Mouse (Mus musculus) cerebellum, adult 11-12 months (tissue): Measurements from ENCODE around the gene Lce1a2.

Experiments used
- DNase-seq: peaks from one replicate; pipeline ENCODE4 v3.0.0; 2022

Lce1a2 gene

DNA sequence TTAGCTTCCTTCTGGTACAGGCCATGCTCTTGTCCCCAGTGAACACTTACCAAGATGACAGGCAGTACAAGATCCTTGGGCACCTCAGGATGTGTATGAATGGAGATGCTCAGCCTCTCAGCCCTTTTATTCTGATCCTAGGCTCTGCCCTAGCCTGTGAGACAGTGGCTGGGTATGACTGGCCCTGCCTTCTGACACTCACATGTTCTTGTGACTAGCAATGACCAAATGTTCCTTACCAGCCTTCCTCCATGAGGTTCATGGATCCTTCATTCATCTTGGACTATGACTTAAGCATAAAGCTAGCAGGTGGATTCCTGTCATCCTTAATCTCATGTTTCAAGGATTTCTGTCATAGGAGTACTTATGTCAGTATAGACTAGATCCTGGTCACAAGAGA lies at the start of gene Lce1a2:
Lce1a2 (minus strand) TSS at position 101 of the 400 bp plus-strand sequence.
- DNase-seq: no peak

DNA sequence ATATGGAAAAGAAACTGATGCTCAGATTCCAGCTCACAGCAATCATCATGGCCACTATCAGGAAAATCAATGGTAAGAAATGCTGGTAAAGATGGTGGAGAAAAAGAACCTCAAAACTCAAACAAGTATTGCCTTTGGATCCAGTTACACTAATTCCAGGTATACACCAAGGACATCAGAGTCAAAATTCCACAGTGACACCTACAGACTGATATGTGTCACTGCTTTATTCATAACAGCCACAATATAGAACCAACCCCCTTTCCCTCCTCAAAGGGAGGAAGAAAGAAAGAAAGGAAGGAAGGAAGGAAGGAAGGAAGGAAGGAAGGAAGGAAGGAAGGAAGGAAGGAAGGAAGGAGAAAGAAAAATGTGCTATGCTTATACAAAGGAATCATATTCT lies 45.0 kb upstream of the Lce1a2 start:
- DNase-seq: no peak

DNA sequence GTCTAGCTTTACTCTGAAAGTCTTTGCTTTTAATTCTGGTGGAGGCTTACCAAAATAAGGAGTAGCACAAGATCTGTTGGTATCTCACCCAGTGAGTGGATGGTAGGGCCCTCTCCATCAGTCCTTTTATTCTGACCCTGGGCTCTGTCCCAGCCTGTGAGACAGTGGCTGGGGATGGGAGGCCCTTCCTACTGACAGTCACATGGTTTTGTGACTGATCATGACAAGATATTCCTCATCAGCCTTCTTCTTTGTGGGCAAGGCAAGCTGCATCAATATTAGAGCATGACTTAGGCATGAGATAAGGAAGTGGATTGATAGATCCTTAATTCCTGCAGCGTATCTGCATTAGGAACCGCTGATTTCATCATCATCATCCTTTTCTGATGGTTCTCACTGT lies 38.9 kb upstream of the Lce1a2 start, which contains the start of gene Lce1e:
Lce1e (minus strand) TSS at position 101 of the 400 bp plus-strand sequence.
- no peak for DNase-seq

DNA sequence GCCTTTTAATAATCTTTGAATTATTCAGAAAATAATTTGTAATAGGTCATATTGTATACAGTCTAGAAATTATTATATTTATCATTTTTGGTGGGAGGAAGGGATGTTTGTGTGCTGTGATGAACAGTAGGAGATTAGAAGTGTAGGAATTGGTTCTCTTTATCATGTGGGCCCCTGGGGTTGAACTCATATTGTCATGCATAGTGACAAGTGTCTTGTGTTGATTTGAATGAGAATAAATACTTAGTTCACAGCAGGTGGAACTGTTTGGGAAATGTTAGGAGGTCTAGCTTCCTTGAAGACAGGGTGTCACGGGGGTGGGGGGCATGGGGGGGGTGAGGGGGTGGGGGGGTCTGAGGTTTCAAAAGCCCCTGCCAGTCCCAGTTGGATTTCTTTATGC lies 24.5 kb upstream of the Lce1a2 start:
- no peak for DNase-seq

DNA sequence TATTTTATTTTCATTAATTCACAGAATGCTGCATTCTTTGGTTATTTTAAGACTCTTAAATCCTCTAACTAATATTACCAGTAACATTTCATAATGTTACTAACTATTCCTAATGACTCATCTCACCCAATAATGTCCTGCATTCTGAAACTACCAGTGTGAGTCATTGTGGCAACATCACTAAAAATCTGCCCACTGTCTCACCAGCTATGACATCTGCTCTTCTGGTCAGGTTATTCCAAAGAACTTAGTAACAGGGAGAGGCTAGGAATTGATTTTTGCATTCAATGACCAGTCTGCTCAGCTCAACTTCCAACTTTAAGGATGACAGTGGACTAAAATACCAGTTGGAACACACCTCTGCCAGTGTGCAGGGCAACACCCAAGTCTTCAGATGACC lies 21.6 kb upstream of the Lce1a2 start:
- DNase-seq: no peak

DNA sequence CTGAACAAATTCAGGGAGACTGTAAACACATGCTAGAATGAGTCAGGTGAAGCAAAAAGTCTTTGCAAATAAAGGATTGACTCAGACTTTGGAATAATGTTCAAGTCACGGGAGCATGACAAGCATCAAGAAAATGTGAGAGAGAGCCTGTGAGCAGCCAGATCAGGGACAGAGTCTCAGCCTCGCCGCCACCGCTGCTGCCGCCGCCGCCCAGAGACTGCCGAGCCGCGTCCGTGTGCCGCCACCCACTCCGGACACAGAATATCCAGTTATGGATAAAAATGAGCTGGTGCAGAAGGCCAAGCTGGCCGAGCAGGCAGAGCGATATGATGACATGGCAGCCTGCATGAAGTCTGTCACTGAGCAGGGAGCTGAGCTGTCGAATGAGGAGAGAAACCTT lies 19.0 kb upstream of the Lce1a2 start:
- peak; percentile 17 for DNase-seq

DNA sequence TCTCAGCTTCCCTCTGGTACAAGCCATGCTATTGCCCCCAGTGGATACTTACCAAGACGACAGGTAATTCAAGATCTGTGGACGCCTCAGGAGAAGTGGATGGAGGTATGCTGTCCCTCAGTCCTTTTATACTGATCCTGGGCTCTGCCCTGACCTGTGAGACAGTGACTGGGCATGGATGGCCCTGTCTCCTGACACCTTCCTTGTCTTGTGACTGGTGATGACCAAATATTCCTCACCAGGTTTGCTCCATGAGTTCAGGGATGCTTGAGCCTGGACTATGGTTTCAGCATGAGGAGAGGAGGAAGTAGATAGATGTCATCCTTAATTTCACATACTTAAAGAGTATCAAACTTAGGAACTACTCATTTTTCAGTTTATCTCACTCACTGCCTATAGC lies 17.0 kb upstream of the Lce1a2 start, which contains the start of gene Lce1d:
Lce1d (minus strand) TSS at position 101 of the 400 bp plus-strand sequence.
- DNase-seq: no peak

DNA sequence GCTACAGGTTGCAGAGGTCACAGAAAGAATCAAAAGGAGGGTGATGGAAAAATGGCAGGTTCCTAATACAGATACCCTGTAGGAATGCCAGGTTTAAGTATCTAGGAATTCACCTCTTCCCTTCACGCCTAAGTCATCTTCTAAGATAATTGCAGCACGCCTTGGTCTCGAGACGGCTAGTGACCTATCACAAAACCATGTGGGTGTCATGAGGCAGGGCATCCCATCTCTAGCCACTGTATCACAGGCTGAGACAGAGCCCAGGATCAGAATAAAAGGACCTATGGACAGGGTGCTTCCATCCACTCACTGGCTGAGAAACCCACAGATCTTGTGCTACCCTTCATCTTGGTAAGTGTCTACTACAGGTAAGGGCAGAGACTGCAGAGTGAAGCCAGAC lies 8.8 kb upstream of the Lce1a2 start, which contains the start of gene Lce1c:
Lce1c (plus strand) TSS at position 301 of the 400 bp plus-strand sequence.
- no peak for DNase-seq

DNA sequence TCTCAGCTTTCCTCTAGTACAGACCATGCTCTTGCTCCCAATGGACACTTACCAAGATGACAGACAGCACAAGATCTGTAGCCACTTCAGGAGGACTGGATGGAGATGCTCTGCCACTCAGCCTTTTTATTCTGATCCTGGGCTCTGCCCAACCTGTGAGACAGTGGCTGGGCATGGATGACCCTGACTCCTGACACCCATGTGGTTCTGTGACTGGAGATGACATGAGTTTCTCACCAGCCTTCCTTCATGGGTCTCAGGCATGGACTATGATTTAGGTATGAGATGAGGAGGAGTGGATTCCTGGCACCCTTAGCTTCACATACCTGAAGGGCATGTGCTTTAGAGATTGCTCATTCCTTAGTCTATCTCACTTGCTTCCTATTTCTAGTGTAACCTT lies 13.3 kb downstream of the Lce1a2 start, which contains the start of gene Lce1b:
Lce1b (minus strand) TSS at position 101 of the 400 bp plus-strand sequence.
- no peak for DNase-seq

DNA sequence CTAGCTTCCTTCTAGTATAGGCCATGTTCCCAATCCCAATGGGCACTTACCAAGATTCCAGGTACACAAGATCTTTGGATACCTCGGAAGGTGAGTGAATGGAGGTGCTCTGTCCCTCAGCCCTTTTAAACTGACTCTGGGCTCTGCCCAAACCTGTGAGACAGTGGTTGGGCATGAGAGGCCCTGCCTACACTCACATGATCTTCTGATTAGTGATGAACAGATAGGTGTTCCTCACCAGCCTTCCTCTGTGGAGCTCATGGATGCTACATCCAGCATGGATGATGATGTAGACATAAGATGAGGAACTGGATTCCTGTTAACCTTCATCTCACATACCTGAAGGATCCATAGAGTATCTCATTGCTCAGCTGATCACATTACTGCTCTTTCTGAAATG lies 21.9 kb downstream of the Lce1a2 start, which contains the start of gene Lce1a1:
Lce1a1 (minus strand) TSS at position 101 of the 400 bp plus-strand sequence.
- DNase-seq: no peak

DNA sequence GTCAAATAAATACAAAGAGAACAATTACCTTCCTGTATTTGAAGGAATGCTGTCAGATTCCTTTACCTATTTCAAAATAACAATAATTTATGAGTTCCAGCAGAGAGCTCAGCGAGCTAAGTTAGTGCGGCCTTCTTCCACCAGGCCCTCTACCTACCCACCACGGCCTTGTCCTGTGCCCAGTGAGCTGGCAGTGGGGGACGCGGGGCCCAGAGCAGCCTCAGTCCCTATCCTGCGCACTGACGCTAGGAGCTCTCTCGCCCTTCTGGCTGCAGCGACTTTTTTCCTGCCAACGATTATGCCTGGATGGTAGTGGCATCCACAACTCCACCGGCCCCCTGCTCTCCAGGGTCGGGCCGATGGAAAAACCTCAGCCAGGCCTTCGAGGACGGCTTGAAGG lies 30.3 kb downstream of the Lce1a2 start:
- DNase-seq: no peak

DNA sequence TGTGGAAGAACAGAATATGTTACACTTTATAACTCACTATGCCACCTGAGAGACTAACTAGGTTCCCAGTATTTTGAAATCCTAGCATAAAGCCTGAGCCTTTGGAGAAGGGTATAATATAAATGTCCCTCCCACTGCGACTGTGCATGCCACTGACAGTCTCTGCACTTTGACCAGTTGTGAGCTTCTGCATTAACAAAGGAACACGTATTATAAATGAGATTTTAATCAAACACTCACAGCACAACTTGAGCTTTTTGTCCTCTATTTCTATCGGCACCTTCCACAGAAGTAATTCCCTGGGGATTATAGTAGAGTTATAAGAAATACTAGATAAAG lies 31.5 kb downstream of the Lce1a2 start:
- no peak for DNase-seq

DNA sequence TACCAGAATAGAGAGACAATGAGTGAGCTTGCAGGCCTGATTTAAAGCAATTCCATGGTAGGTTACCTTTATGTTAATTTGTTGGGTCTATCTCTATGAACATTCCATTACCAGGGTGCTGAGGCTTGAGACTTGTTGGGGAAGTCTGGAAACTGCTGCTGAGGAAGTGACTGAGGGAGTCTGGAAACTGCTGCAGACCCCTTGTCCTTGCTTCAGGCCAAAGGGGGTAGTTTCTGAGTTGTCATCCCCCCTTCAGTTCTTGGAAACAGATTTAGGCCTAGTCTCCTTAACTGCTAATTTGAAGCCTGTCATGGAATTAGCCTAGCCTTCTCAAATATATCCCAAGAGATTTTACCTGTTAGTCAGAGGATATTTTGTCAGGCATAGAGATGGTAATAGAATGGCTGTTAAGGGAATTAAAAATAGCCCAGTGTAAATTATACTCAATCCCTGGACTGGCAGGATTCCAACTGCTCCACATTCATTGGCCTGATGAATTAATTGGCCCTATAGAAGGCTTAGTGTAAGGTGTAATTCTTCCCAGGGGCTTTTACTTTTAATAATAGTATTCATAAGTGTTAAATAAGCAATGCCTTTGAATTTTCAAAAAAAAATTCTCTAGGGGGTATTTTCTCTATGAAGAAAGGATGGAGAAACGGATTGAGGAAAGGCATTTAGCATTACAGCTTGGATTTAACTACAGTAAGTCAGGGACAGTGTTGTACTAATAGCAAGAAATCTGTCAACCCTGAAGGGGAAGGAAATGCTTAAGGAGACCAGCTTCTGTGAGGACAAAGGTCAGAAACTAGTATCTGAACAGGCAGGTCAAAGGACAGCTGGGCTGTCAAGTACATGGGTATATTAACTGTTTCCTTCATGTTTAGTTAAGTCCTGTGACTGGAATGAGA lies 32.1 kb downstream of the Lce1a2 start:
- DNase-seq: no peak

DNA sequence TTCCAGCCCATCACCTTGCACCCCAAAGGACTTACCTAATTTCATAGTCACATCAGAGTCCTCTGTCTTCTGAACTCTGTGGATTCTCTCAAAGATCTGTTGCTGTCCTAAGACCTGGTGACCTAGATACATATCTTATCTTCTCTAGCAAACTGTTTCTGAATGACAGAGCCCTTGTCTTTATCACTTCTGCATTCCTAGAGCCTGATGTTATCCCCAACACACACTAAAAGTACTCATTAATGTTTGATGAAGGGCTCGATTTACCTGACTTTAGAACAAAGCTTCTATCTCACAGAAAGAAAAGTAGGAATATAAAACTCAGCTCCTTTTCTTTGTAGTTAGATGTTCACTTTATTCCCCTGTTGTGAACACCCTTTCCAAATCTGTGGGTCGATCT lies 48.6 kb downstream of the Lce1a2 start, which contains the start of gene Lce6a:
Lce6a (minus strand) TSS at position 101 of the 400 bp plus-strand sequence.
- DNase-seq: no peak
